Mouse (Mus musculus) olfactory bulb, adult 2 months (tissue): ENCODE data around the gene Vcl.

Source experiments
- CTCF ChIP-seq: fragments of 200-500 bp; IDR thresholded peaks from 2 replicates; pipeline ENCODE4 v1.5.1; 2012; ENCODE audit warnings: low read depth, mild to moderate bottlenecking, low read length, moderate library complexity; ENCODE audit not compliant: insufficient read depth
- POLR2A ChIP-seq: fragments of 200-500 bp; IDR thresholded peaks from 2 replicates; pipeline ENCODE4 v1.6.1; 2012; ENCODE audit warnings: mild to moderate bottlenecking, low read depth, low read length, moderate library complexity; ENCODE audit not compliant: insufficient read depth

GRCm38 (mm10) chr14:20945296-20945695 lies 16.1 kb downstream of the Vcl start:
- no peak for TF ChIP-seq CTCF
- TF ChIP-seq POLR2A: no peak
